Mouse (Mus musculus) CD4-positive, CD25-positive, alpha-beta regulatory T cell, adult 9 weeks (primary cell): ENCODE measurements around the gene Klrg2. TPM values are rescaled to one million over a fixed set of nuclear protein-coding genes. Genes with fewer than 3 reads are reported as not detected.

Experiments
- polyA plus RNA-seq: library from polyadenylated mRNA; unstranded; fragments of 100-300 nt; shearing (Covaris generic); gene quantifications from one replicate; pipeline ENCODE4 v1.2.1, GENCODE M21; 2017

Klrg2 gene
- polyA plus RNA-seq = 0.10 TPM

DNA sequence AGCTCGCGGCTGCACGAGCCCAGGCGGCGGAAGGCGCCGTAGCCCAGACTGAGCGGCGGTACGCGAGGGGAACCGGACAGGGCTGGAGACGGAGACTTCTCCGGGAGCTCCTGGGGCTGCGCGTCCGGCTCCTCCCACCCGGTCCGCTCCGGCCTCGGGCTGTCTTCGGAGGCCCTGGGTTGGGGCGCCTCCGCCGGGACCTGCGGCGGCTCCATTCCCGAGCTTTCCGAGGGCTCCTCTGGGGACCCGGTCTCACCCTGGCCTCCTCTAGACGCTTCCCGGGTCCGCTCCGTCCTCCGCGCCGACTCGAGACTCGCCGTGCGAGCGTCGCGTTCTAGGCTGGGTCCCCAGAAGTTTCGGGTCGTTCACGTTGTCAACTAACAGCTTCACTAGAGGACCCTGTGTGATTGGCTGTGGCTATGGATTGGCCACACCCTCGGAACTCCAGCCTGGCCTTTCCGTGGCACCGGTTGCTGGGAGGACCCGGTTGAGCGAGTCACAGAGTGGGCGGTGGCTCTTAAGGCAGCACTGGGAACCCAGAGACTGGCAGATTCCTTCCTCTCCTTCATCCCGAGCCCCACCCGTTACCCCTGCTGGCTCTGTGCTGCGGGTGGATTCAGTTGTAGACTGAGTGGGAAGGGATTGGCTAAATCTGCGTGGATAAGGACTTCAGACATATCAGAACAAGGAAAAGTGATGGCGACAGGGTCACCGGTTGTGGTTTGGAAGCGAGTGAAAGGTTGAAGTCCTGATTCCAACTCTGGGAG, at the start of gene Klrg2:
Gene Klrg2, minus strand, starts transcription at position 391 of the 767 bp plus-strand sequence.

DNA sequence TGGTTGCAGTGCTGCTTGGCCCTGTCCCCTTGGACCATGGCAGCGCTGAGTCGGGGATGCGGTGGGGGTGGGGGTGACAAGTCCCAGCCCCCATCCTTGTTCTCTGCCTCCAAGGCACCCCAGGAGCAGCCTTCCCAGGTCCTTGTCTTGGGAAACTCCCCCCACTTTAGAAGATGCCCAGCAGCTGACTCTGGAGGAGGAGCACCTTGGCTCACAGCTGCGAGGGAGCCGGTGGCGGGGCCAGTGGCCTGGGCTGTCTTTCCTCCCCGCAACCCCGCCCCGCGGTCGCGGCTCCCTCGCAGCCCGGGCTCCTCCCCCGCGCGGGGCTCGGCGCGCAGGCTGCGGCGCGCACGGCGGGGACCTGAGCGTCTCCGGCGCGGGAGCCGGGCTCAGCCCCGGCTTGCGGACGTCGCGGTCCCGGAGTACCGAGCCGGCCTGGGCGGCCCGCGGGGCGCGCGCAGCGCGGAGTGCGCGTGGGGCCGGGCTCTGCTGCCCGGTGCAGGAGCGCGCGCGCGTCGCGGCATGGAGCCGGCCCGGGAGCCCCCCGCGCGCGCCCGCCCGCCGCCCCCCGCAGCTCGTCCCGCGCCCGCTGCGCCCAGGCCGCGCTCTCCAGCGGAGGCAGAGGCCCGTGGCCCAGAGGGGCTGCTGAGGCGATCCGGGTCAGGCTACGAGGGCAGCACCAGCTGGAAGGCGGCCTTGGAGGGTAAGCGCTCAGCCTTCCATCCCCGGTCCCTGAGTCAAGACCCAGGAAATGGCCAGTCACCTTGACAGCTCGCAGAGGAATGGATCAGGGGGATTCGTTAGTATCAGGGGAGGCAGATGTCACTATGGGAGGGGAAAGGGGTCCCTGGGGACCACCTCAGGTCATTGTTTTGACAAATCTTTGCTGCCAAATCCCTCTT, 25.9 kb upstream of the Klrg2 start, which contains the start of gene Clec2l:
Gene Clec2l, plus strand, starts transcription at position 356 of the 902 bp plus-strand sequence.

Other genes with a start within 250 kb of the Klrg2 start
- 12.2 TPM for gene Ubn2, start 203.3 kb downstream of the Klrg2 start, polyA plus RNA-seq
- 65.6 TPM for gene Fmc1, start 103.7 kb downstream of the Klrg2 start, polyA plus RNA-seq
- gene Luc7l2, start 85.9 kb downstream of the Klrg2 start, polyA plus RNA-seq = 38.3 TPM
- not detected for gene Clec2l, start 25.8 kb upstream of the Klrg2 start, polyA plus RNA-seq
- gene Tbxas1, start 238.2 kb upstream of the Klrg2 start, polyA plus RNA-seq = 0.07 TPM
- 12.8 TPM for gene Hipk2, start 238.9 kb upstream of the Klrg2 start, polyA plus RNA-seq